Mouse (Mus musculus): ENCODE data around the gene Kctd13. TPM values are rescaled to one million over a fixed set of nuclear protein-coding genes. Genes with fewer than 3 reads are reported as not detected.

Kctd13 gene
- total RNA-seq, 2 experiments from 2014 or later = 3.7 to 5.0 TPM

- DNase-seq = no peak
Observed at GRCm38 (mm10) chr7:126982054-126982453, 53.4 kb downstream of the Kctd13 start.

- DNase-seq = no peak
Observed at GRCm38 (mm10) chr7:126983113-126983512, 54.4 kb downstream of the Kctd13 start.

DNA sequence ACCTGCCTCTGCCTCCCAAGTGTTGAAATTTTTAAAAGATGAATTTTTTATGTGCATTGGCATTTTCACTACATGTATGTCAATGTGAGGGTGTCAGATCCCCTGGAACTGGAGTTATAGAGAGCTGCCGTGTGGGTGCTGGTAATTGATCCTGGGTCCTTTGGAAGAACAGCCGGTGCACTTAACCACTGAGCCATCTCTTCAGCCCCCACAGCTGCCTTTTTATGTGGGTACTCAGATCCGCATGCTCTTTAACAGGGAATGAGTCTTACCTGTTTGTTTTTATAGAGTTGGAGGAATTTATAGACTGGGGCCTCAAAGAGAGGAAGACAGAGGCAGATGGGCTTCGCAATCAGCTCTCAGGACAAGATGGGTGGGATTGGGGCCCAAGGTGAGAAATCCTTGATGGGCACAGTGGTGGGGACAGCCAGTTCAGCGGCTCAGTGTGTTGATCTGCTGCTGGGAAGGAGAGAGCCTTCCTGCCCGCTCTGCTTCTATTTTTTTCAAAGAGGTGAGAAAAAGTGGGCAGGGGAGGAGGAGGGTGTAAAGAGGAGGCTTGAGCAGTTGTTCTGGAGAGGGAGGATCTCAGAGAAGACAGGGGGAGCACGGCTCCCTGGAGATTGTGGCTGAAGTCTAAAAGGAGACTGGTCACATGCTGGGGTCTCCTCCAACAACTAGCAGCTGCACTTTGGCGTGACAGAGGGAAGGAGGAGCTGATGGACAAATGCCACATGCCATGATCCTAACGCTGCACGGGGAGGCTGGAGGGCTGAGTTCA lies 56.2 kb downstream of the Kctd13 start:
- DNase-seq = no peak

DNA sequence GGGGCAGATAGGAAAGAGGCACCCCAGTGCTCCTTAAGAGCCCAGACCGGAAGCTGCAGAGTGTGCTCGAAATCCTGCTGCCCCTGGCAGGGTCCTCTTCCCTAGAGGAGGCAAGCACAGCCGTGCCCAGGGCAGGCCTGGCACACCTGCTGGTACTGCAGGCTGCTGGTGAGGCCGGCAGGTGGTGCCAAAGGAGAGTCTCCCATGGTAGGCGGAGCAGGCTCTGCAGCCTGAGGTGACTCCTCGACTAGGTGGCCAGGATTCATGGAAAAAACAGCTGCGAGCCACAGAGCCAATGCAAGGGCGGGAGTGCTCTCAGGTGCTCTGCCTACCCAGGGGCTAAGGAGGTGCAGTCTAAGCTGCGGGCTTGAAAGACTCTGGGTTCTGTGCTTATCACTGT lies 57.6 kb downstream of the Kctd13 start:
- peak; percentile 48 for DNase-seq

GRCm38 (mm10) chr7:126988816-126989215 lies 60.1 kb downstream of the Kctd13 start:
- DNase-seq = no peak

Other genes starting within 250 kb of the Kctd13 start
- 10 to 100 TPM; 53.6 to 54.4 TPM for gene Bola2, start 233.5 kb upstream of the Kctd13 start, total RNA-seq (2021)
- gene Slx1b, start 233.1 kb upstream of the Kctd13 start, total RNA-seq (2021) = 1 to 10 TPM; 4.2 to 6.1 TPM
- 1 to 10 TPM; 5.0 to 7.0 TPM for gene Coro1a, start 221.1 kb upstream of the Kctd13 start, total RNA-seq (2021)
- gene Mapk3, start 169.3 kb upstream of the Kctd13 start, total RNA-seq (2021) = 10 to 100 TPM; 43.7 to 54.7 TPM
- gene Gdpd3, start 162.5 kb upstream of the Kctd13 start, total RNA-seq (2021) = 1 to 10 TPM; 1.0 to 4.0 TPM
- 10 to 100 TPM; 56.3 to 62.9 TPM for gene Ypel3, start 151.9 kb upstream of the Kctd13 start, total RNA-seq (2021)
- gene Tbx6, start 147.4 kb upstream of the Kctd13 start, total RNA-seq (2021) = under 1 TPM; 0.38 to 0.75 TPM
- gene Ppp4c, start 136.4 kb upstream of the Kctd13 start, total RNA-seq (2021) = 10 to 100 TPM; 44.2 to 48.8 TPM
- gene Fam57b, start 131.2 kb upstream of the Kctd13 start, total RNA-seq (2021) = 10 to 100 TPM; 10.3 to 10.5 TPM
- not detected for gene 4930451I11Rik, start 97.2 kb upstream of the Kctd13 start, total RNA-seq (2021)
- gene Doc2a, start 81.5 kb upstream of the Kctd13 start, total RNA-seq (2021) = under 1 TPM; 0.14 to 0.68 TPM
- 10 to 100 TPM; 11.9 to 18.1 TPM for gene Hirip3, start 66.9 kb upstream of the Kctd13 start, total RNA-seq (2021)
- gene Ino80e, start 66.5 kb upstream of the Kctd13 start, total RNA-seq (2021) = 10 to 100 TPM; 18.6 to 23.6 TPM
- 10 to 100 TPM; 40.2 to 52.3 TPM for gene Taok2, start 44.2 kb upstream of the Kctd13 start, total RNA-seq (2021)
- 10 to 100 TPM; 16.2 to 17.3 TPM for gene Tmem219, start 6.0 kb upstream of the Kctd13 start, total RNA-seq (2021)
- gene Asphd1, start 20.7 kb downstream of the Kctd13 start, total RNA-seq (2021) = under 1 TPM in 1 of 2 experiments, not detected in 1; 0.35 TPM
- 10 to 100 TPM in 1 of 2 experiments, 1 to 10 TPM in 1; 5.9 to 10.5 TPM for gene Sez6l2, start 21.7 kb downstream of the Kctd13 start, total RNA-seq (2021)
- 10 to 100 TPM; 38.3 to 39.9 TPM for gene Cdipt, start 47.0 kb downstream of the Kctd13 start, total RNA-seq (2021)
- gene Cdiptos, start 47.2 kb downstream of the Kctd13 start, total RNA-seq (2021) = under 1 TPM; 0.42 to 0.45 TPM
- gene Mvp, start 85.7 kb downstream of the Kctd13 start, total RNA-seq (2021) = 10 to 100 TPM; 23.3 to 28.3 TPM
- gene Pagr1b, start 87.6 kb downstream of the Kctd13 start, total RNA-seq (2021) = 1 to 10 TPM in 1 of 2 experiments, not detected in 1; 1.5 TPM
- gene Pagr1a, start 88.5 kb downstream of the Kctd13 start, total RNA-seq (2021) = 1 to 10 TPM; 2.5 to 8.2 TPM
- 10 to 100 TPM; 17.5 to 23.1 TPM for gene Gm42742, start 92.2 kb downstream of the Kctd13 start, total RNA-seq (2021)
- 1 to 10 TPM; 1.9 to 4.6 TPM for gene Prrt2, start 92.3 kb downstream of the Kctd13 start, total RNA-seq (2021)
- 10 to 100 TPM; 75.6 to 92.8 TPM for gene Maz, start 98.2 kb downstream of the Kctd13 start, total RNA-seq (2021)
- 10 to 100 TPM; 10.8 to 12.5 TPM for gene Kif22, start 113.6 kb downstream of the Kctd13 start, total RNA-seq (2021)
- not detected for gene Zg16, start 158.4 kb downstream of the Kctd13 start, total RNA-seq (2021)
- 1 to 10 TPM in 1 of 2 experiments, under 1 TPM in 1; 0.59 to 2.1 TPM for gene AI467606, start 162.5 kb downstream of the Kctd13 start, total RNA-seq (2021)
- 1 to 10 TPM; 1.9 to 2.3 TPM for gene Qprt, start 193.3 kb downstream of the Kctd13 start, total RNA-seq (2021)
- gene Spn, start 208.9 kb downstream of the Kctd13 start, total RNA-seq (2021) = under 1 TPM; 0.16 to 0.86 TPM